Mouse (Mus musculus): ENCODE data around the gene Gm49630.
"Not testable (repeated sequence)": the region's sequence is repeated elsewhere in the genome, so short reads cannot be mapped to it uniquely, and the experiment has no call there.

- not testable (repeated sequence) for TF ChIP-seq CTCF (conservative IDR thresholded peaks at IDR 0.05 in 1 of 2, IDR thresholded peaks at IDR 0.05 in 1 of 2; ENCODE audit: low read depth in 2 of 2, low read length in 2 of 2); ZKSCAN1 (IDR thresholded peaks at IDR 0.05; ENCODE audit: borderline replicate concordance, low read depth, low read length)
Observed at GRCm38 (mm10) chr17:7398198-7398847, 26.5 kb upstream of the Gm49630 start.
